Mouse (Mus musculus) spleen, adult 12 weeks (tissue): Measurements from ENCODE around the gene Dnah14.

Source experiments
- DNase-seq: peaks from one replicate; pipeline ENCODE4 v3.0.0; 2022; ENCODE audit warnings: low spot score

The Dnah14 gene

GRCm38 (mm10) chr1:181576322-181576721, at the start of gene Dnah14:
Gene Dnah14 (plus strand): TSS chr1:181576559.
- DNase-seq, result no peak

DNA sequence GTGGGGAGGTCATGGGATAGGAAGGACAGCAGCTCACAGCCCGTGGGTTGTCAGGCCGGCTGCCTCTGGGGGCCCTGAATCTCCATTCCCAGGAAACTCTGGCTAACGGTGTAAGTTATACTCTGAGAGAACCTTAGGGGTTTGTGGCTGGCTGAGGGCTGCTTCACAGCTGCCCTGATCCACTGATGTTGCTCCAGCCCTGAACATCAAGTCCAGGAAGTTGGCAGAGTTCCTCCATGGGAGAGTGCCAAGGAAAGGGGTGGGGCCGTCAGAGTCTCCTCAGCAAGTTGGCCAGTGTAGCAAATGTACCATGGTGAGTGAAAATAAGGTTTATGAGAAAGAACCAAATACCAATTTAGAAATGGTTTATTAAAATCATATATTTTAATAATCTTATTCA, 47.0 kb upstream of the Dnah14 start:
- no peak for DNase-seq

GRCm38 (mm10) chr1:181535165-181535873, 41.0 kb upstream of the Dnah14 start:
- DNase-seq, result no peak

DNA sequence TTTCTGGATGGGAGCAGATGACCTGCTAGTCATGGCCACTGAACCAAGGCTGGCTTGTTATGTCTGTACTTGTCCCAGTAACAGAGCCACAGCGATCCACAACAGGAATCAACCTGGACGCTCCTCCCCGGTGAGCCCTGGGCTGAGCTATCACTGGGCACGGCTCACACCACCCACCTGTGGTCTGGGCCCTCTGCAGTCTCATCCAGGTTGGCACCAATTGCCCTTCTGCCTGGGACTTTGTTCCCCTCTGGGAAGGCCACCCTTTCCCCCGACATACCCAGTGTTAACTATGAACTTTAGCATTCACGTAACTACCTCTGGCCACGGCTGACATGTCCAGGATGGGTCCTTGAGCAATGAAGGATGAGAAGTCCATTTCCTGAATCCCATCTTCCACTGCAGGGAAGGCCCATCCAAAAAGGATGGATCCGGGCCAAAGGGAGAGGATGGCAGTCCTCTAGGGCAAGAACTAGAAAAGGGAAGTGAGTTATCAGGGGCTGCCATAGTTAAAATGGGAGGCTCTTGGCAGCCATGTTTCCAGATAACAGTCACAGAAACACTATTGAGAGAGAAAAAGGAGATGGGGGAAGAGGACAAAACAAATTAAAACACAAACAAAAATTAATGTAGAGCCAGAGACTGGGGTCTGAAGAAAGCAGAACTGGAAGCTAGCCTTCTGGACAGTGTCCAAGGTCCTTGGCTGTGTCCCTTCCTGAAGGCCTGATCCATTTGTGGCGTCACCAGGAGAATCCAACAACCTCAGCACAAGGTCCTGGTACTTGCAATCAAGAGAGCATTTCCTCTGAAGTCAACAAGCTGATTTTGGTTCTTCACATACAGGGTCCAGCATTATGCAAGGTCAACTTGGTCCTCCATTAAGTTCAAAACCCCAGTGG, 38.5 kb upstream of the Dnah14 start:
- no peak for DNase-seq

DNA sequence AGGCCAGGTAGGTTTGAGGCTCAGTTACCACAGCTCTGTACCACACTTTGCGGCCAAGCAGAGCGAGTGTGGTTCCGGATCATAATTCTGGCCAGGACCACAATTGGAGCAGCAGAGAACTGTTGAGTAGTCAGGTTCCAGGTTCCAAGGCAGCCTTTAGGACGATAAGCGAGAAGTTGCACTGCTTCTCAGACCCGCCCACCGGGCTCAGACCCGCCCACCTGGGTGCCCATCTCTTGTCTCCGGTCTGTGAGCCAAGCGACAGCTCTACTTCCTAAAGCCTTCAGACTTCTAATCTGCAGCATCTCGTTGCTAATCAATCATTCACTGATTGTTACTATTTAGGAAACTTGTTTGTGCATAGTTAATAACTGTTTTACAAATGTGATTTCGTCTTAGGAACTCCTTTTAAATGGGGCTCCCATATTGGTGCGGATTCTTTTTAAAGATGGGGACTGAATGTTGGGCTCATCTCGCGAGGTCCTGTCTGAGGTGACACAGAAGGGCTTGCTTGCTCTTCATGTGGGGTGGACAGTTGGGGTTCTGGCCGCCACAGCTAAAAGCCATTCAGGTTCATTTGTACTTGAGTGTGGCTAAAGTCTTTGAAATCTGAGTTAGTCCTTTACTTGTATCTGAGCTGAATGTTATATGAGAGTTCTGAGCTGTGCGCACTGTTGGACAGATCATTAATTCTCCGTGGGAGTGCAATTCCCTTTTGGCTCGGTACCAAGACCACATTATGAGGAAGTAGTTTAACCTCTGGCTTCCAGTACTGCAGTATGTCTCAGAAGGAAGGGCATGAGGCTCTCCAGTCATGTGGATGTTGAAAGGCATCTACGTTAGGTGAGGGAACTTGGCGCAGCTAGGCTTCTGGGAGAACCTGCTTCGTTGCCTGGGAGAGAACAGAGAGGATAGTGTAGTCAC, 36.3 kb upstream of the Dnah14 start:
- no peak for DNase-seq

GRCm38 (mm10) chr1:181543711-181544383, 32.5 kb upstream of the Dnah14 start:
- DNase-seq, result no peak

DNA sequence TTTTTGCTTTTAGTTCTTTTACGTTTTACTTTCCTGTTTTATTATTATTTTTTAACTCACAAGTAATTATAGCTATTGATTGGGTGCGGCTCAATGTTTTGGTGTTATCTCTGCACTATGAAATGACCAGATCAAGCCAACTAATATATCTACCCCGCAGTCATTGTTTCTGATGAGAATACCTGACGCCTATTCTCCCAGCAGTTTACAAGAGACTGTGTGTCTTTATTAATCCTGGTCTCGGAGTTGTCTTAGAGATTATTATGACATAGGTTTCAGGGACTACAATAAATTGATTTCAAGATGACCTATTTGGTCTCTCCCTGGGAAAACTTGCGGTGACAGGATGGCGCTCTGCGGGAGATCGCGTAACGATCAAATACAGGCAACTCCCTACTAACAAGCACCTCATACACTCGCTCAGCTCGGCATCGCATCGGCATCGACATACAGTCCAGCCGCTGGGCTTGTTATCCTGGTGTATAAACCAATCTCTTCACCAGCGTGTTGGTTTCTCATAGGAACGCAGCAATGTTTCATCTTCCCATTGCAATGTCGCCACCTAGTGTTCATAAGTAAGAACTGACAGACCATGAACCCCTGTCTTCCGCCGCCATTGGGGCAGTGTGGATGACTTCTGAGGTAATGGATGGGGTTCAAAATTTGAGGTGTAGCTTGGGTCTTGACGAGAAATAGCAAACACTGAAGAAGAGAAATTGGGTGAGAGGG, 31.2 kb upstream of the Dnah14 start:
- DNase-seq, result peak; percentile 13

DNA sequence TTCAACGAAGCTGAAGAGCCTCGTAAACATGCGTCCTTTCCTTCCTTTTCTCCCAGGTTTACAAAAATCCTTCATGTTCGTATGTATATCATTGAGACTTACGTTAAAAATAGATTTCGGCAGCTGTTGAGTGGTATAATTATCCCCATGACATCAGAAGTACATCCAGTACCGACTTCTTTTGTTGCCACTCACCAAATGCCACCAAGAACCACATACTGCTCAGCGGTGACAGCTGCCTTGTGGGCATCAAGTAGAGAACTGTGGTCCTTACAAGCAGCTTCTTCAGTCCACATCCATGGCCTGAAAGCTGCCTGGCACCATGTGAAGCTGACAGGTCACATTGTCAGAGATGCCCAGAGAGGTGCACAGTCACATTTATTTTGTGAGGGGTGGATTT, 26.4 kb upstream of the Dnah14 start:
- DNase-seq, result no peak

GRCm38 (mm10) chr1:181550826-181551225, 25.5 kb upstream of the Dnah14 start:
- DNase-seq, result no peak

DNA sequence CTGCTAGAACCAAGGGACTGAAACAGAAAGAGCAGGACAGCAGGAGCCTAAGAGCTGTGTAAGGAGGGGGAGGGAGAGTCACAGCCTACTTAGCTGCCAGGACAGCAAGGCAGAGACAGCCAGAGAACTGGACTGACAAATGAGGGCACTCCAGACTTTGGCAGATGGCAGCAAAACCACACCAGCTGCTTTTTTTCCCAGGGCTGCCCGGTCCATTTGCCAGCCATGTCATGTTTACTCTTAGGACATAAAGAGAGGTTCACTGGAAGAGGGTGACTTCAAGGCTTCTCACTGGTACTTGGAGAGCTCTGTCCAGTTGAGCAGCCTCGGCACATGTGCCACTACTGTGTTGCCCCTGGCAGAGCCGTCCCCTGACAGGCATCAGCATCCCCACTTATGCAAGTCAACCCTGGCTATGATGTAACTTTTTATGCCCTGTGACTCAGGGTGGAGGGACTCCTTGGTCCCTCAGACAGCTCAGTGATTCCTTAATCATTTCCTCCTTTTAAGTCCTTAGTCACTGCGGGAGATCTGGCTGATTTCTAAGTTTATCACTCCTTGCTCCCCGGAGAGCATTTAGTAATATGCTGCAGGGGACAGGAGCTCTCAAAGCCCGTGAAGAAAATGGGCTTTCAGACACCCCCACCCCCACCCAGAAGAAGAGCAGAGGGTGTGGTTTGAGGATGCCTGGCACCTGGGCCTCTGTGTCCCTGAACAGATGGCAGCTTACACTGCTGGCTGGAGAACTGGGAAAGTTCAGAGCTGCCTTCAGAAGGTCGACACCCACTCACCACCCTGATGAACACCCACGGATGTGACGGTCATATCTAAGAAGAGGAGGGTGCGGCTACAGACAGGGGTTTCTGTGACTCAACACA, 23.6 kb upstream of the Dnah14 start:
- no peak for DNase-seq

DNA sequence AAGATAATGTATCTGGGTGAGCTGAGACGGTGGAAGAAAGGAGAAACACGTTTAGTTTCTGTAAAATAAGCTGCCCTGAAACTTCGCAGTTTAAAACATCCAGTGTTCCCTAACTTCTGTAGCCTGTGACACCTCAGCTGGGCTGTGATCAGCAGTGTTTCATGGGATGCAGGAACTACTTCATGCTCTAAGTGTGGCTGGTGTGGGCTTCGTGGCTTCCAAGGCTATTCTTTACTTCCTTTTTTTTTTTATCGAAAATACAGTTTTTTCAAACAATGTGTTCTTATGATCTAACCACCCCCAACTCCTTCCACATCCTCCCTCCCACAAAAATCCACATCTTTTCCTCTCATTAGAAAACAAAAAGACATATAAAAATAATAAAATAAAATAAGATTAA, 20.9 kb upstream of the Dnah14 start:
- DNase-seq, result no peak

DNA sequence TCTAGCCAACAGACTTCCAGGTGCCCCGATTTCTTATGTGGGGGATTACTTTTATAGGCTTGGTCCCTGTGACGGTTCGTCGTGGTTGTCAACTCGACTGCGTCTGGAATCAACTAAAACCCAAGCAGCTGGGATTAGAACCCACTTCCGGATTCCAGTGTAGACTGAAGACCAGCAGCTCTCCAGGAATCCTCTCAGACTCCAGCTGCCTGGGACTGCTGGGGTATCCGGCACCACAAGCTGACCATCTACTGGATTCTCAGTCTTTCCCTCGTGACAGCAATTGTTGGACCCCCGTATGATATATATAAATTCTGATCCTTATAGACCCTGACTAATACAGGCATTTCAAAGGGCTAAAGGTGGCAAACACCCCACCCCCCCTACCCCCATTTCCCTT, 16.7 kb upstream of the Dnah14 start:
- DNase-seq, result no peak

- no peak for DNase-seq
Observed at GRCm38 (mm10) chr1:181560325-181560724, 16.0 kb upstream of the Dnah14 start.

DNA sequence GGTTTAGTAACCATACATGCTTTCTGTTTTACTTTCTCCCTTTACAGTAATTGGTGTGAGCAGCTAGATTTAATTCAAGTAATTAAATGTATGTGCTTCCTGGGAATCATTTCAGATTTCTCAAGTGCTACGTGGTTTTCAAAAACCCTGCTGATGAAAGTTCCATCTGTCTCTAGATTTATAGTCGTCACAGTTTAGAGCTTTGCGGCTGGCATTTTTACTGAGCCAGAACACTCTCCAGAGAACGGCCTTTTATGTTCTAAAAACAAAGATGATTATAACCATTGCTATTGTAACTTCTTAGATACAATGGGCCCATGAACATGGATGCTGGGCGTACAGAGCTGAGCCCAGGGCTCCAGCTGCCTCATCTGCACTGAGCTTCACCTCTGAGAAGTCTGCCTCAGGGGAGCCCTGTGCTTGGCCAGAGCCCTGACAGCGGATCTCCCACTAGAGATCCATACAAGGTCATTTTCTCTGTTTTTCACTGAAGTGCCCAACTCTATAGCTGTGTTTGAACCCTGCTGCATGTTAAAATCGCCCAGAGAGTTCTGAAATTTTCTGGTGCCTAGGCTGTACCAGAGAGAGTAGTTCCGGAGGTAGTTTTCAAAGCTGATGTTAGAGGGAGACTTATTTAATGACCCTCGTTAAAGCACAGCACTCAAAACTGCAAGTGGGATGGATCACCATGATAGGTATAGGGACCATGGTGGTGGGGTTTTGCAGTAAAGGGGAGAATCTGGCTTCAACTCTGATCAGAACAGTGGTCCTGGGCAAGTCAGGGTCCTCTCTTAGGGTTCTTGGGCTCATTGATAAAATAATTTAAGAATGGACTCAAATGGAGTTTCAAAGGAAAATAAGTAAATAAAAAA, 15.2 kb upstream of the Dnah14 start:
- no peak for DNase-seq

DNA sequence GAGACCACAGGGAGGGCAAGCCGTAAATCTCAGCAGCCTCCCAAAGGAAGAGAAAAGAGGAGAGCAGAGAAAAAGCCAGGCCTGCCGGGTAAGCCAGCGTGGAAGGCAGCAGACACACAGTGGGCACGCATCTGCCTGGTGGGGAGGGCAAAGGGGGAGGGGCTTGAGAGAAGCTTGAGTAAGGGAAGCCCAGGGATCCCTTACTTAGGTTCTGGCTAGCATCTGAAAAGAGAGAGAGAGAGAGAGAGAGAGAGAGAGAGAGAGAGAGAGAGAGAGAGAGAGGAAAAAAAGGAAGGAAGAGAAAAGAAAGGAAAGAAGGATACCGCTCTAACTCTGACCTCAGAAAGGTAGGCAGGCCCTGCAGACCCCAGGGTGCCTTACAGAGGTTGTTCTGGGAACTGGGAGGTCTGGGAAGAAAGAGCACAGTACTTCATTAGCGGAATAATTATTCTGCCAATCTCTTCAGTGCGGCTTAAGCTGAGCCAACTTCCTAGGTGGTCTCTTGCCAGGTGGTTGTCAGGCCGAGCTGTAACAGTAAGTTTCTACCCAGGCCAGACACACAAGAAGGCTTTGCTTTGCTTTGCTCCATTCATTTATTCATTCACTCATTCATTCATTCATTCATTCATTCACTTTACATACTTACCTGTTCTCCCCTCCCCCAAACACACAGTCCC, 14.5 kb upstream of the Dnah14 start:
- no peak for DNase-seq

- no peak for DNase-seq
Observed at GRCm38 (mm10) chr1:181569447-181569846, 6.9 kb upstream of the Dnah14 start.

GRCm38 (mm10) chr1:181583152-181583551, 6.8 kb downstream of the Dnah14 start:
- DNase-seq, result no peak

DNA sequence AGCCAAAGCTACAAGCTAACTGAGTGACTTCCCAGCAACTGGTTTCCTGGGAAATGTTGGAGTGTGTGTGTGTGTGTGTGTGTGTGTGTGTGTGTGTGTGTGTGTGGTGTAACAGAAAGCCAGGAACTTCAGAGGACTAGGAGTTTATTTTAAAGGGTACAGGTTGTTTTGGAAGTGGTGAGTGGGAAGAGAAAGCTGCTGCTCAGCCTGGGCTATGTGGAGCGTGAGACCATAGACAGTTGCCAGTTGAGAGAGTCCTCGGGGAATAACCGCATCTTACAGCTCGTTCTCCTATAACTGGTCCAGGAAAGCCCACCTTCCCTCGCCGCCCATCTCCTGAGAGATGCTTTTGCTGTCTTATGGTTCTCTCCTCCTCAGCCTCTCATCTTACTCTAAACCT, 12.8 kb downstream of the Dnah14 start:
- no peak for DNase-seq
